Mouse (Mus musculus) ES-E14 (cell line): ENCODE measurements around the gene Rmdn2.

Experiments used
- CHD2 ChIP-seq: IDR thresholded peaks from 2 replicates; pipeline ENCODE4 v1.6.1; 2014; ENCODE audit warnings: mild to moderate bottlenecking, low read depth, low read length, inconsistent platforms
- HCFC1 ChIP-seq: IDR thresholded peaks from 2 replicates; pipeline ENCODE4 v1.6.1; 2012; ENCODE audit warnings: low read length, inconsistent platforms, borderline replicate concordance; ENCODE audit not compliant: insufficient read depth
- MAFK ChIP-seq: IDR thresholded peaks from 2 replicates; pipeline ENCODE4 v1.6.1; 2014; ENCODE audit warnings: mild to moderate bottlenecking, low read depth, low read length, inconsistent platforms; ENCODE audit not compliant: insufficient read depth
- ZNF384 ChIP-seq: IDR thresholded peaks from 2 replicates; pipeline ENCODE4 v1.6.1; 2012; ENCODE audit warnings: low read depth, low read length, inconsistent platforms

DNA sequence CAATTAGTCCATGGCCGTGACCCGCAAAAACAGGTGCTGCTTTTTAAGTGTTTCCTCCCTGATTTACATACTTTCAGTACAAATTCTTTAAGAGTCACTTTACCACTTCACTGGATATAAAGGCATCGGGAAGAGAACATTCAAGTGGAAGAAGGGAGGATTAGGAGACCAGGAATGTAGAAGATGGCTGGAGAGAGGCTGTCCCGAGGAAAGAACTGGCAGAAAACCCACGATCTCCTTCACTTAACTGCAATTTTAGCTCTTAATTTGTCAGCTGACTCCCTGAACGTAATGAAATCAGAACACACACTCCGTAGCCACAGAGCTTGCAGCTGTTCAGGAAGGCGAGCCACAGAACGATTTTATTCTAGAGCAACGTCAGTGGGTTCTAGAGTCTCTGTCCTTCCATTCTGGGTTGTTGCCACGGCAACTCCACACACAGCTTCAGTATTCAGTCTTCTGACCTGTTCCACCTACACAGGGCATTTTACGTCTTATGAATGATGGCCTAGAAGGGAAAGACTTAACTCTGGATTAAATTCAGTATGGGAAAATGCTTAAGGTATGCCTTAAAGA lies 14.7 kb downstream of the Rmdn2 start:
- no peak for TF ChIP-seq CHD2
- no peak for TF ChIP-seq ZNF384
- no peak for TF ChIP-seq HCFC1
- TF ChIP-seq MAFK, result no peak
